Mouse (Mus musculus): ENCODE data around the gene Olfr10. TPM values are rescaled to one million over a fixed set of nuclear protein-coding genes. Genes with fewer than 3 reads are reported as not detected.

Olfr10 gene
- total and polyA plus RNA-seq, 3 experiments: not detected

- dilution Hi-C loops (cut with MboI; ENCODE audit: extremely low pct_ligation_motif_present, extremely low pct_unique_long_range_greater_than_20kb, low sequenced_read_pairs) (no loop called here), in situ Hi-C loops (cut with MboI; ENCODE audit: low pct_ligation_motif_present, low pct_unique_long_range_greater_than_20kb, low sequenced_read_pairs) (loop anchor here (5.0 to 25.0 kb wide), 3 partner anchors 67 to 480 kb away; partner anchors contain the start of gene Olfr1396)
Observed at GRCm38 (mm10) chr11:49264622-49265021, 39.9 kb upstream of the Olfr10 start.

GRCm38 (mm10) chr11:49265101-49265500, 39.4 kb upstream of the Olfr10 start:
- no peaks in the 10 kb centered on the region for H3K9me3 ChIP-seq (replicated peaks; ENCODE audit: low read length)
- H3K36me3 ChIP-seq (replicated peaks in 1 of 2; ENCODE audit: control insufficient read depth in 1 of 2, insufficient read depth in 1 of 2, low read length in 1 of 2): peaks cover 53 to 72% of the 10 kb centered on the region in 2 experiments
- no peak overlapping the region for H3K4me2 ChIP-seq (ENCODE audit: insufficient read depth, low read depth, poor library complexity, severe bottlenecking)
- in situ Hi-C loops (cut with MboI; ENCODE audit: low pct_ligation_motif_present, low pct_unique_long_range_greater_than_20kb, low sequenced_read_pairs) (loop anchor here (10.0 to 25.0 kb wide), 2 partner anchors 153 to 480 kb away; partner anchors contain the start of gene Olfr1396), dilution Hi-C loops (cut with MboI; ENCODE audit: extremely low pct_ligation_motif_present, extremely low pct_unique_long_range_greater_than_20kb, low sequenced_read_pairs) (no loop called here)
- DNase-seq (ENCODE audit: extremely low read depth): no peak
- no peak overlapping the region for H3K27ac ChIP-seq (ENCODE audit: insufficient read depth, low read depth)
- no peaks in the 10 kb centered on the region for H3K27me3 ChIP-seq (replicated peaks)
- H3K79me2 ChIP-seq (replicated peaks; ENCODE audit: control insufficient read depth, extremely low read depth, insufficient read depth, poor library complexity, severe bottlenecking): peaks cover 3% of the 10 kb centered on the region; the same call in 1 of the 2 replicates
- peaks cover 0 to 5% of the 10 kb centered on the region in 2 experiments; a peak in 1 of 4 replicates for H3K4me1 ChIP-seq (ENCODE audit: control insufficient read depth in 1 of 2, insufficient read depth in 2 of 2)
- H3K9ac ChIP-seq (ENCODE audit: insufficient read depth, low read depth): no peak overlapping the region
- no peak for TF ChIP-seq TBP (conservative IDR thresholded peaks at IDR 0.05; ENCODE audit: low read depth, low read length)
- TF ChIP-seq UBTF (IDR thresholded peaks at IDR 0.05; ENCODE audit: low read depth, low read length): no peak
- no peak for TF ChIP-seq HCFC1 (IDR thresholded peaks at IDR 0.05; ENCODE audit: low read depth, low read length)
- no peak for TF ChIP-seq ZKSCAN1 (IDR thresholded peaks at IDR 0.05; ENCODE audit: borderline replicate concordance, low read depth, low read length)
- no peak for TF ChIP-seq NRF1 (IDR thresholded peaks at IDR 0.05; ENCODE audit: low read depth, low read length)
- no peak for TF ChIP-seq PAX5 (IDR thresholded peaks at IDR 0.05; ENCODE audit: low read length)
- no peak for TF ChIP-seq ZC3H11A (IDR thresholded peaks at IDR 0.05; ENCODE audit: low read depth, low read length)
- no peak for TF ChIP-seq CHD2 (IDR thresholded peaks at IDR 0.05; ENCODE audit: low read length)
- no peak for TF ChIP-seq KAT2A (IDR thresholded peaks at IDR 0.05; ENCODE audit: insufficient replicate concordance, low read length)
- no peak for TF ChIP-seq RAD21 (IDR thresholded peaks at IDR 0.05; ENCODE audit: low read depth, low read length)
- no peak for TF ChIP-seq CTCF (conservative IDR thresholded peaks at IDR 0.05 in 1 of 2, IDR thresholded peaks at IDR 0.05 in 1 of 2; ENCODE audit: low read depth in 2 of 2, low read length in 2 of 2)
- no peak for TF ChIP-seq NELFE (IDR thresholded peaks at IDR 0.05; ENCODE audit: low read depth, low read length)
- no peak for TF ChIP-seq USF1 (IDR thresholded peaks at IDR 0.05; ENCODE audit: low read depth, low read length)
- no peak for TF ChIP-seq E2F4 (IDR thresholded peaks at IDR 0.05; ENCODE audit: insufficient replicate concordance, low read depth, low read length)
- TF ChIP-seq JUND (conservative IDR thresholded peaks at IDR 0.05; ENCODE audit: low read depth, low read length): no peak
- no peak overlapping the region for H3K4me3 ChIP-seq (replicated peaks in 1 of 3; ENCODE audit: low read depth in 2 of 3, low read length in 2 of 3, poor library complexity in 1 of 3)

More at GRCm38 (mm10) chr11:49264622-49265021, 39.9 kb upstream of the Olfr10 start:
- Histone ChIP-seq H3K9me3 (replicated peaks; ENCODE audit: low read length) (no peaks in the 10 kb centered on the region), H3K27me3 (replicated peaks) (no peaks in the 10 kb centered on the region), H3K79me2 (replicated peaks; ENCODE audit: control insufficient read depth, extremely low read depth, insufficient read depth, poor library complexity, severe bottlenecking) (peaks cover 7% of the 10 kb centered on the region), H3K4me3 (replicated peaks in 1 of 3; ENCODE audit: low read depth in 2 of 3, low read length in 2 of 3, poor library complexity in 1 of 3) (no peak overlapping the region), H3K9ac (ENCODE audit: insufficient read depth, low read depth) (no peak overlapping the region), H3K36me3 (replicated peaks in 1 of 2; ENCODE audit: control insufficient read depth in 1 of 2, insufficient read depth in 1 of 2, low read length in 1 of 2) (peaks cover 58 to 75% of the 10 kb centered on the region in 2 experiments), H3K4me1 (ENCODE audit: control insufficient read depth in 1 of 2, insufficient read depth in 2 of 2) (peaks cover 0 to 5% of the 10 kb centered on the region in 2 experiments; a peak in 1 of 4 replicates), H3K27ac (ENCODE audit: insufficient read depth, low read depth) (no peak overlapping the region), H3K4me2 (ENCODE audit: insufficient read depth, low read depth, poor library complexity, severe bottlenecking) (no peak overlapping the region)
- no peak for DNase-seq (ENCODE audit: extremely low read depth)
- TF ChIP-seq MYC (IDR thresholded peaks at IDR 0.05; ENCODE audit: low read depth, low read length) (no peak), POLR2AphosphoS2 (IDR thresholded peaks at IDR 0.05; ENCODE audit: low read depth, low read length) (no peak), UBTF (IDR thresholded peaks at IDR 0.05; ENCODE audit: low read depth, low read length) (no peak), MXI1 (IDR thresholded peaks at IDR 0.05; ENCODE audit: low read depth, low read length) (no peak), POLR2A (IDR thresholded peaks at IDR 0.05; ENCODE audit: low read depth, low read length) (no peak), USF2 (conservative IDR thresholded peaks at IDR 0.05; ENCODE audit: low read depth, low read length) (no peak), GABPA (IDR thresholded peaks at IDR 0.05; ENCODE audit: insufficient replicate concordance, low read depth, low read length) (no peak), BHLHE40 (IDR thresholded peaks at IDR 0.05; ENCODE audit: low read depth, low read length) (no peak), KAT2A (IDR thresholded peaks at IDR 0.05; ENCODE audit: insufficient replicate concordance, low read length) (no peak), JUN (IDR thresholded peaks at IDR 0.05; ENCODE audit: insufficient read depth, low read depth, low read length) (no peak), ZC3H11A (IDR thresholded peaks at IDR 0.05; ENCODE audit: low read depth, low read length) (no peak), MAFK (IDR thresholded peaks at IDR 0.05; ENCODE audit: insufficient replicate concordance, low read length) (no peak), EP300 (IDR thresholded peaks at IDR 0.05; ENCODE audit: low read length) (no peak), TBP (conservative IDR thresholded peaks at IDR 0.05; ENCODE audit: low read depth, low read length) (no peak)
